Mouse (Mus musculus): ENCODE measurements around the gene Mapt.
A peak's percentile ranks its signal among the peaks of the same experiment; 100 is the strongest.
"Not testable (repeated sequence)": the region's sequence is repeated elsewhere in the genome, so short reads cannot be mapped to it uniquely, and the experiment has no call there.

Mapt gene

GRCm38 (mm10) chr11:104233574-104234206 lies 2.5 kb downstream of the Mapt start:
- DNase-seq (ENCODE audit: low spot score): no peak

- DNase-seq (ENCODE audit: low spot score): no peak
These were observed 3.5 kb downstream of the Mapt start for GRCm38 (mm10) chr11:104234680-104235079.

GRCm38 (mm10) chr11:104235881-104236280 lies 4.7 kb downstream of the Mapt start:
- no peak for DNase-seq (ENCODE audit: low spot score)

- no peak for DNase-seq (ENCODE audit: low spot score)
These were observed 6.0 kb downstream of the Mapt start for GRCm38 (mm10) chr11:104237226-104237625.

- no peak for DNase-seq (ENCODE audit: low spot score)
These were observed 7.0 kb downstream of the Mapt start for GRCm38 (mm10) chr11:104237958-104238747.

- DNase-seq (ENCODE audit: low spot score): not testable (repeated sequence)
These were observed 14.3 kb downstream of the Mapt start for GRCm38 (mm10) chr11:104245478-104245877.

GRCm38 (mm10) chr11:104246171-104246694 lies 15.0 kb downstream of the Mapt start:
- peak; percentile 75 for DNase-seq (ENCODE audit: low spot score)

GRCm38 (mm10) chr11:104247141-104247717 lies 16.0 kb downstream of the Mapt start:
- no peak for DNase-seq (ENCODE audit: low spot score)

- DNase-seq (ENCODE audit: low spot score): no peak
These were observed 18.2 kb downstream of the Mapt start for GRCm38 (mm10) chr11:104249420-104249819.

- DNase-seq (ENCODE audit: low spot score): no peak
These were observed 19.9 kb downstream of the Mapt start for GRCm38 (mm10) chr11:104251121-104251520.

- DNase-seq (ENCODE audit: low spot score): no peak
These were observed 20.9 kb downstream of the Mapt start for GRCm38 (mm10) chr11:104252094-104252493.

GRCm38 (mm10) chr11:104254408-104255039 lies 23.3 kb downstream of the Mapt start:
- no peak for DNase-seq (ENCODE audit: low spot score)

- DNase-seq (ENCODE audit: low spot score): no peak
These were observed 25.0 kb downstream of the Mapt start for GRCm38 (mm10) chr11:104256179-104256578.

- DNase-seq (ENCODE audit: low spot score): no peak
These were observed 27.8 kb downstream of the Mapt start for GRCm38 (mm10) chr11:104258991-104259390.

GRCm38 (mm10) chr11:104264683-104265082 lies 33.5 kb downstream of the Mapt start:
- DNase-seq (ENCODE audit: low spot score): no peak

- no peak for DNase-seq (ENCODE audit: low spot score)
These were observed 34.5 kb downstream of the Mapt start for GRCm38 (mm10) chr11:104265669-104266068.

- DNase-seq (ENCODE audit: low spot score): no peak
These were observed 36.2 kb downstream of the Mapt start for GRCm38 (mm10) chr11:104267380-104267779.

- DNase-seq (ENCODE audit: low spot score): no peak
These were observed 38.2 kb downstream of the Mapt start for GRCm38 (mm10) chr11:104269385-104269822.

GRCm38 (mm10) chr11:104270452-104270851 lies 39.3 kb downstream of the Mapt start:
- DNase-seq (ENCODE audit: low spot score): no peak

GRCm38 (mm10) chr11:104270876-104271275 lies 39.7 kb downstream of the Mapt start:
- no peak for DNase-seq (ENCODE audit: low spot score)

GRCm38 (mm10) chr11:104271876-104272275 lies 40.7 kb downstream of the Mapt start:
- DNase-seq (ENCODE audit: low spot score): no peak

- no peak for DNase-seq (ENCODE audit: low spot score)
These were observed 41.2 kb downstream of the Mapt start for GRCm38 (mm10) chr11:104272352-104272751.
